In genomic region chr6:113103765-113104164, GRCm38 (mm10) we compare ENCODE assay signal across 8 mouse cellular contexts. TPM values are rescaled to one million over a fixed set of nuclear protein-coding genes. Genes with fewer than 3 reads are reported as not detected.
A peak's percentile ranks its signal among the peaks of the same experiment; 100 is the strongest.
DNase-seq lines count a peak whose midpoint lies in the region; ATAC-seq lines count a peak whose summit lies in the region.

No protein-coding gene starts in this region.

- no peaks in the 10 kb centered on the region for H3K4me1 ChIP-seq in midbrain, embryonic 14.5 days (ENCODE audit: control insufficient read depth, insufficient read depth, low read length)

- H3K27ac ChIP-seq in midbrain, embryonic 14.5 days (replicated peaks; ENCODE audit: low read depth, low read length) = no peak overlapping the region

- peaks cover 7% of the 10 kb centered on the region; the same call in 1 of the 2 replicates for H3K36me3 ChIP-seq in midbrain, embryonic 14.5 days (ENCODE audit: control insufficient read depth, insufficient read depth, low read length)

- no peak for ATAC-seq in midbrain, embryonic 14.5 days (ENCODE audit: low FRiP score, low TSS enrichment)

- H3K27me3 ChIP-seq in midbrain, embryonic 14.5 days (ENCODE audit: control insufficient read depth, insufficient read depth, low read length) = no peaks in the 10 kb centered on the region

- H3K9ac ChIP-seq in midbrain, embryonic 14.5 days (replicated peaks; ENCODE audit: low read length) = no peak overlapping the region

- peak; percentile 47 for DNase-seq in gastrocnemius, adult 18-20 months (ENCODE audit: low spot score)
- DNase-seq in gastrocnemius, postnatal 25 days = no peak
- peak; percentile 64 for DNase-seq in testis, postnatal 10 days (ENCODE audit: low spot score)
- DNase-seq in testis, postnatal 14 days (ENCODE audit: low spot score) = no peak
- DNase-seq in cerebellum, postnatal 36 days = peak; percentile 55 to 58
- DNase-seq in kidney, postnatal 14 days = peak; percentile 72
- peak; percentile 58 for DNase-seq in midbrain, embryonic 14.5 days
- DNase-seq in thymus, postnatal 10 days (ENCODE audit: low spot score in 2 of 2) = peak; percentile 53 to 66

- H3K4me2 ChIP-seq in midbrain, embryonic 14.5 days (ENCODE audit: low read length) = no peak overlapping the region

- H3K9me3 ChIP-seq in midbrain, embryonic 14.5 days (ENCODE audit: control insufficient read depth, low read length) = no peaks in the 10 kb centered on the region

- no peak overlapping the region for H3K4me3 ChIP-seq in midbrain, embryonic 14.5 days (replicated peaks; ENCODE audit: low read depth, low read length)

RNA-seq across cellular contexts. Expression of gene Setd5, which starts 26.6 kb away (rescaled TPM):
- 10 to 100 TPM; 22.0 to 23.4 TPM for total RNA-seq in gastrocnemius, adult 18-20 months (2021)
- total RNA-seq in gastrocnemius, postnatal 25 days (2021) = 10 to 100 TPM; 23.0 to 26.0 TPM
- polyA plus RNA-seq in midbrain, embryonic 14.5 days (2014; fragmentation: Nextera tagmentation; extraction: Ambion mirVana) = 57.0 and 57.9 TPM in 2 replicates

RNA-seq across cellular contexts. Expression of gene Thumpd3, which starts 57.7 kb away (rescaled TPM):
- total RNA-seq in gastrocnemius, adult 18-20 months (2021) = 10 to 100 TPM; 14.2 to 14.5 TPM
- total RNA-seq in gastrocnemius, postnatal 25 days (2021) = 10 to 100 TPM; 13.6 to 14.6 TPM
- polyA plus RNA-seq in midbrain, embryonic 14.5 days (2014; fragmentation: Nextera tagmentation; extraction: Ambion mirVana) = 48.3 and 50.0 TPM in 2 replicates

Comparison
In these comparisons a context has a peak if more than half of its experiments do, and no peak if none do; other contexts are left out.
1. DNase-seq: peak in gastrocnemius, adult 18-20 months (single experiment), testis, postnatal 10 days (single experiment), cerebellum, postnatal 36 days (2 of 2), kidney, postnatal 14 days (single experiment), midbrain, embryonic 14.5 days (single experiment) and thymus, postnatal 10 days (2 of 2); none in gastrocnemius, postnatal 25 days (single experiment) and testis, postnatal 14 days (single experiment).